Mouse (Mus musculus) forebrain, embryonic 14.5 days (tissue): ENCODE measurements around the gene Olfr1312. TPM values are rescaled to one million over a fixed set of nuclear protein-coding genes. Genes with fewer than 3 reads are reported as not detected.

Experiments
- polyA plus RNA-seq: library from polyadenylated mRNA; unstranded; fragments of >200 nt; fragmentation: Nextera tagmentation; extraction: Ambion mirVana; gene quantifications from 2 replicates; pipeline ENCODE4 v1.2.1, GENCODE M21; 2014

Olfr1312 gene
- polyA plus RNA-seq, 1 experiment from 2014 or later = not detected

Other genes with a start within 250 kb of the Olfr1312 start
- gene Olfr1303, start 229.9 kb downstream of the Olfr1312 start, polyA plus RNA-seq = not detected in 2 replicates
- gene Olfr1305, start 173.1 kb downstream of the Olfr1312 start, polyA plus RNA-seq = not detected in 2 replicates
- gene Olfr1306, start 134.0 kb downstream of the Olfr1312 start, polyA plus RNA-seq = not detected in 2 replicates
- not detected in 2 replicates for gene Olfr1307, start 100.8 kb downstream of the Olfr1312 start, polyA plus RNA-seq
- gene Olfr1308, start 85.3 kb downstream of the Olfr1312 start, polyA plus RNA-seq = not detected in 2 replicates
- not detected in 2 replicates for gene Olfr1309, start 60.0 kb downstream of the Olfr1312 start, polyA plus RNA-seq
- gene Olfr1310, start 37.5 kb downstream of the Olfr1312 start, polyA plus RNA-seq = not detected in 2 replicates
- gene Olfr1311, start 25.8 kb downstream of the Olfr1312 start, polyA plus RNA-seq = not detected in 2 replicates
- not detected in 2 replicates for gene Olfr1313, start 27.6 kb upstream of the Olfr1312 start, polyA plus RNA-seq
- not detected in 2 replicates for gene Olfr1314, start 46.5 kb upstream of the Olfr1312 start, polyA plus RNA-seq
- gene Olfr1315-ps1, start 65.2 kb upstream of the Olfr1312 start, polyA plus RNA-seq = not detected in 2 replicates
- gene Olfr1316, start 84.7 kb upstream of the Olfr1312 start, polyA plus RNA-seq = not detected in 2 replicates
- gene Olfr1317, start 90.1 kb upstream of the Olfr1312 start, polyA plus RNA-seq = not detected in 2 replicates
- gene Olfr1318, start 104.0 kb upstream of the Olfr1312 start, polyA plus RNA-seq = not detected in 2 replicates
- 8.1 and 13.0 TPM in 2 replicates for gene Lpcat4, start 189.2 kb upstream of the Olfr1312 start, polyA plus RNA-seq
- not detected in 2 replicates for gene Nutm1, start 209.1 kb upstream of the Olfr1312 start, polyA plus RNA-seq
- gene Nop10, start 211.7 kb upstream of the Olfr1312 start, polyA plus RNA-seq = 170 and 190 TPM in 2 replicates
- gene Slc12a6, start 215.6 kb upstream of the Olfr1312 start, polyA plus RNA-seq = 15.0 and 16.5 TPM in 2 replicates
- gene Gm21985, start 216.1 kb upstream of the Olfr1312 start, polyA plus RNA-seq = not detected in 2 replicates